Mouse (Mus musculus): ENCODE measurements at regions not wholly inside any gene's neighbourhood (a gene's known extent, or its start where the extent isn't known, plus 50 kb on each side); places are given as distances from the start of the nearest gene placed in this dataset.

- H3K27me3 ChIP-seq (ENCODE audit: insufficient read depth, low read length), result no peaks in the 10 kb centered on the region
- ATAC-seq (no peak), DNase-seq (ENCODE audit: low spot score) (peak; percentile 20)
- 60% methylated on average over 3 of the region's 3 CpGs for WGBS
- no peak overlapping the region for H3K4me3 ChIP-seq (ENCODE audit: low read length)
- H3K9ac ChIP-seq (replicated peaks; ENCODE audit: low read length), result no peak overlapping the region
- H3K36me3 ChIP-seq (ENCODE audit: insufficient read depth, low read length), result no peaks in the 10 kb centered on the region
- no peak overlapping the region for H3K4me2 ChIP-seq (ENCODE audit: low read depth, low read length)
- H3K4me1 ChIP-seq (ENCODE audit: insufficient read depth, low read length), result no peaks in the 10 kb centered on the region
- no peaks in the 10 kb centered on the region for H3K9me3 ChIP-seq (ENCODE audit: low read length)
- no peak overlapping the region for H3K27ac ChIP-seq
- no peak for TF ChIP-seq CTCF (IDR thresholded peaks at IDR 0.05; ENCODE audit: low read depth)
Measured at GRCm38 (mm10) chr5:119216146-119216545, 454.3 kb upstream of the Tbx3 start.

GRCm38 (mm10) chr5:119217077-119217476, 453.4 kb upstream of the Tbx3 start:
- H3K27me3 ChIP-seq (ENCODE audit: insufficient read depth, low read length), result no peaks in the 10 kb centered on the region
- H3K4me2 ChIP-seq (ENCODE audit: low read depth, low read length), result no peak overlapping the region
- no peak overlapping the region for H3K27ac ChIP-seq
- DNase-seq (ENCODE audit: low spot score) (peak; percentile 6), ATAC-seq (no peak)
- H3K9ac ChIP-seq (replicated peaks; ENCODE audit: low read length), result no peak overlapping the region
- no peaks in the 10 kb centered on the region for H3K4me1 ChIP-seq (ENCODE audit: insufficient read depth, low read length)
- H3K4me3 ChIP-seq (ENCODE audit: low read length), result no peak overlapping the region
- TF ChIP-seq CTCF (IDR thresholded peaks at IDR 0.05; ENCODE audit: low read depth), result no peak
- 71% methylated on average over 9 of the region's 9 CpGs for WGBS
- H3K36me3 ChIP-seq (ENCODE audit: insufficient read depth, low read length), result no peaks in the 10 kb centered on the region
- H3K9me3 ChIP-seq (ENCODE audit: low read length), result no peaks in the 10 kb centered on the region

- no peak for ATAC-seq
- Histone ChIP-seq H3K36me3 (ENCODE audit: insufficient read depth, low read length) (no peaks in the 10 kb centered on the region), H3K27me3 (ENCODE audit: insufficient read depth, low read length) (no peaks in the 10 kb centered on the region), H3K4me3 (ENCODE audit: low read length) (no peak overlapping the region), H3K4me1 (ENCODE audit: insufficient read depth, low read length) (no peaks in the 10 kb centered on the region), H3K9me3 (ENCODE audit: low read length) (no peaks in the 10 kb centered on the region), H3K9ac (replicated peaks; ENCODE audit: low read length) (no peak overlapping the region), H3K27ac (no peak overlapping the region), H3K4me2 (ENCODE audit: low read depth, low read length) (no peak overlapping the region)
- TF ChIP-seq CTCF (IDR thresholded peaks at IDR 0.05; ENCODE audit: low read depth), result no peak
- no peak for DNase-seq (ENCODE audit: low spot score)
- 85% methylated on average over 5 of the region's 5 CpGs for WGBS
Measured at GRCm38 (mm10) chr5:119228691-119229090, 441.8 kb upstream of the Tbx3 start.

- no peaks in the 10 kb centered on the region for H3K4me1 ChIP-seq (ENCODE audit: insufficient read depth, low read length)
- DNase-seq (ENCODE audit: low spot score), result no peak
- H3K36me3 ChIP-seq (ENCODE audit: insufficient read depth, low read length), result no peaks in the 10 kb centered on the region
- H3K9ac ChIP-seq (replicated peaks; ENCODE audit: low read length), result no peak overlapping the region
- H3K27me3 ChIP-seq (ENCODE audit: insufficient read depth, low read length), result no peaks in the 10 kb centered on the region
- no peak overlapping the region for H3K4me2 ChIP-seq (ENCODE audit: low read depth, low read length)
- no peak overlapping the region for H3K27ac ChIP-seq
- ATAC-seq, result no peak
- H3K4me3 ChIP-seq (ENCODE audit: low read length), result no peak overlapping the region
- TF ChIP-seq CTCF (IDR thresholded peaks at IDR 0.05; ENCODE audit: low read depth), result no peak
- 76% methylated on average over 7 of the region's 7 CpGs for WGBS
- no peaks in the 10 kb centered on the region for H3K9me3 ChIP-seq (ENCODE audit: low read length)
Measured at GRCm38 (mm10) chr5:119232941-119233340, 437.5 kb upstream of the Tbx3 start.

GRCm38 (mm10) chr5:119235884-119236283, 434.6 kb upstream of the Tbx3 start:
- Histone ChIP-seq H3K4me1 (ENCODE audit: insufficient read depth, low read length) (no peaks in the 10 kb centered on the region), H3K4me3 (ENCODE audit: low read length) (no peak overlapping the region), H3K27me3 (ENCODE audit: insufficient read depth, low read length) (no peaks in the 10 kb centered on the region), H3K9ac (replicated peaks; ENCODE audit: low read length) (no peak overlapping the region), H3K27ac (no peak overlapping the region), H3K4me2 (ENCODE audit: low read depth, low read length) (no peak overlapping the region), H3K36me3 (ENCODE audit: insufficient read depth, low read length) (no peaks in the 10 kb centered on the region), H3K9me3 (ENCODE audit: low read length) (no peaks in the 10 kb centered on the region)
- ATAC-seq (no peak), DNase-seq (ENCODE audit: low spot score) (no peak)
- 85% methylated on average over 10 of the region's 10 CpGs for WGBS
- TF ChIP-seq CTCF (IDR thresholded peaks at IDR 0.05; ENCODE audit: low read depth), result no peak

GRCm38 (mm10) chr5:119246824-119247223, 423.6 kb upstream of the Tbx3 start:
- ATAC-seq (no peak), DNase-seq (ENCODE audit: low spot score) (no peak)
- 74% methylated on average over 10 of the region's 10 CpGs for WGBS

GRCm38 (mm10) chr5:119248626-119249025, 421.8 kb upstream of the Tbx3 start:
- Histone ChIP-seq H3K9me3 (ENCODE audit: low read length) (no peaks in the 10 kb centered on the region), H3K27me3 (ENCODE audit: insufficient read depth, low read length) (no peaks in the 10 kb centered on the region), H3K36me3 (ENCODE audit: insufficient read depth, low read length) (no peaks in the 10 kb centered on the region), H3K4me2 (ENCODE audit: low read depth, low read length) (no peak overlapping the region), H3K4me3 (ENCODE audit: low read length) (no peak overlapping the region), H3K9ac (replicated peaks; ENCODE audit: low read length) (no peak overlapping the region), H3K27ac (no peak overlapping the region), H3K4me1 (ENCODE audit: insufficient read depth, low read length) (no peaks in the 10 kb centered on the region)
- ATAC-seq (no peak), DNase-seq (ENCODE audit: low spot score) (no peak)
- WGBS, result 83% methylated on average over 6 of the region's 6 CpGs
- no peak for TF ChIP-seq CTCF (IDR thresholded peaks at IDR 0.05; ENCODE audit: low read depth)

More at GRCm38 (mm10) chr5:119246824-119247223, 423.6 kb upstream of the Tbx3 start:
- Histone ChIP-seq H3K4me2 (ENCODE audit: low read depth, low read length) (no peak overlapping the region), H3K9ac (replicated peaks; ENCODE audit: low read length) (no peak overlapping the region), H3K9me3 (ENCODE audit: low read length) (no peaks in the 10 kb centered on the region), H3K36me3 (ENCODE audit: insufficient read depth, low read length) (no peaks in the 10 kb centered on the region), H3K27ac (no peak overlapping the region), H3K4me1 (ENCODE audit: insufficient read depth, low read length) (no peaks in the 10 kb centered on the region), H3K4me3 (ENCODE audit: low read length) (no peak overlapping the region), H3K27me3 (ENCODE audit: insufficient read depth, low read length) (no peaks in the 10 kb centered on the region)
- no peak for TF ChIP-seq CTCF (IDR thresholded peaks at IDR 0.05; ENCODE audit: low read depth)
